Mouse (Mus musculus): Measurements from ENCODE around the gene Fam181a.

DNA sequence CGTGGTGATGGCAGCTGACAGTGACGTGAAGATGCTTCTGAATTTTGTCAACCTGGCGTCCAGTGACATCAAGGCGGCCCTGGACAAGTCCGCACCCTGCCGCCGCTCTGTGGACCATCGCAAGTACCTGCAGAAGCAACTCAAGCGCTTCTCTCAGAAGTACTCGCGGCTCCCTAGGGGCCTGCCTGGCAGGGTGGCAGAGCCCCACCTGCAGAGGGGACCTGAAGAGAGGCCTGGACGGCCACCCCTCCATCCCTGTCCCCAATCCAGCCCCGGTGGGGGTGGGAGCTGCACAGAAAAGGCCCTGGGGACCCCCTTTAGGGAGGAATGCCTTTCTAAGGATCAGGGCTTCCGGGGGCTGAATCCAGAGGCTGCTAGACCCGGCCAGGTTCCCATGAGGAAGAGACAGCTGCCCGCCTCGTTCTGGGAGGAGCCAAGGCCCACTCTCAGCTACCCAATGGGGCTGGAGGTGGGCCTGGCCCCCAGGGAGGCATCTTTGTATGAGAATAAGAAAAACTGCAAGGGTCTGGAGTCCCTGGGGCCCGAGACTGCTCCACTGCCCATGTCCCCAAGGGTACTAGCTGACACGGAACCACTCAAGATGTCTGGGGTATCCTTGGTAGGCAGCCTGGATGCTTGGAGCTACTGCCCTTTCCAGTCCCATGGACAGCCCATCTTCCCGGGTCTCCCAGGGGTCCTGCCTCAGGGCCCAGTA lies 5.2 kb downstream of the Fam181a start:
- TF ChIP-seq CTCF (IDR thresholded peaks at IDR 0.05; ENCODE audit: low read depth) = no peak
- no peak for TF ChIP-seq EP300 (IDR thresholded peaks at IDR 0.05; ENCODE audit: low read depth)

Measured in heart, postnatal 0 days (tissue).